Mouse (Mus musculus) neural tube, embryonic 13.5 days (tissue): ENCODE measurements at regions not wholly inside any gene's neighbourhood (a gene's known extent, or its start where the extent isn't known, plus 50 kb on each side); places are given as distances from the start of the nearest gene placed in this dataset.

Experiments
- ATAC-seq: fragments of 200-750 bp; cut with Nextera tagmentation; 2 replicates; pipeline ENCODE4 v1.8.0; 2017; ENCODE audit warnings: low read depth, mild to moderate bottlenecking, moderate TSS enrichment, moderate library complexity
- H3K27ac ChIP-seq: fragments of 300-500 bp; sonication (generic); replicated peaks from 2 replicates; pipeline ENCODE4 v1.5.1; 2015; ENCODE audit warnings: moderate library complexity, mild to moderate bottlenecking, inconsistent platforms
- H3K27me3 ChIP-seq: fragments of 300-500 bp; sonication (generic); 2 replicates; pipeline ENCODE4 v1.6.1; 2015; ENCODE audit warnings: mild to moderate bottlenecking, inconsistent platforms
- H3K36me3 ChIP-seq: fragments of 300-500 bp; sonication (generic); 2 replicates; pipeline ENCODE4 v1.6.1; 2015; ENCODE audit warnings: mild to moderate bottlenecking, inconsistent platforms
- H3K4me1 ChIP-seq: fragments of 300-500 bp; sonication (generic); replicated peaks from 2 replicates; pipeline ENCODE4 v1.6.1; 2015; ENCODE audit warnings: inconsistent platforms
- H3K4me2 ChIP-seq: fragments of 300-500 bp; sonication (generic); 2 replicates; pipeline ENCODE4 v1.6.1; 2015; ENCODE audit warnings: inconsistent platforms, mild to moderate bottlenecking, moderate library complexity
- H3K4me3 ChIP-seq: fragments of 300-500 bp; sonication (generic); 2 replicates; pipeline ENCODE4 v1.5.1; 2015; ENCODE audit warnings: mild to moderate bottlenecking, inconsistent platforms
- H3K9ac ChIP-seq: fragments of 300-500 bp; sonication (generic); 2 replicates; pipeline ENCODE4 v1.6.1; 2015; ENCODE audit warnings: moderate library complexity, mild to moderate bottlenecking, inconsistent platforms
- H3K9me3 ChIP-seq: fragments of 300-500 bp; sonication (generic); 2 replicates; pipeline ENCODE4 v1.6.1; 2016; ENCODE audit warnings: inconsistent platforms
- WGBS: fragments of 180-500 bp; shearing (Covaris S2); methylation state at CpG from one replicate; pipeline ENCODE4 v1.1.7; 2015; 5-methylcytosine and 5-hydroxymethylcytosine counted together

DNA sequence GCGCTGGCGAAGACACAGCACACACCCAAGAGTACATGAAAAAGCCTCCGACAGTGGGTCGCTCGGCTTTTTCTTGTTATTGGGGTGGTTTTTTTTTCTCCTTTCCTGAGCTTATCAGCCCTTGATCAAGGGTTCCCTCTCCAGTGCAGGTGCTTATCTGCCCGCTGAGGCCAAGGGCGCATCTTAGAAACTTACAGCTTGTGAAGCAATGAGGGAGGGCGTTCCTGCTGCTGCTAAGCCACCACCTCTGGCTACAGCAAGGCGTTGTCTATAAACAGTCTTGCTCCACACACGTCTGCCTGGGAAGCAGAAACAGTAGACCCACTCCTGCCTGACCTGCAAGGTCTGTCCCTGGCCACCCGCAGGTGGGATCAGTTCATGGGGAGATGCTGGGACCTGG, 240.9 kb downstream of the 3110018I06Rik start:
- H3K4me2 ChIP-seq: no peak overlapping the region
- H3K9me3 ChIP-seq: no peaks in the 10 kb centered on the region
- no peak overlapping the region for H3K4me3 ChIP-seq
- no peak for ATAC-seq
- H3K36me3 ChIP-seq: no peaks in the 10 kb centered on the region
- WGBS: 91% methylated on average over 11 of the region's 11 CpGs
- no peak overlapping the region for H3K9ac ChIP-seq
- peaks cover 4% of the 10 kb centered on the region for H3K4me1 ChIP-seq
- H3K27ac ChIP-seq: no peak overlapping the region
- H3K27me3 ChIP-seq: no peaks in the 10 kb centered on the region

- no peak overlapping the region for H3K4me3 ChIP-seq
- ATAC-seq: no peak
- no peaks in the 10 kb centered on the region for H3K36me3 ChIP-seq
- 75% methylated on average over 4 of the region's 4 CpGs for WGBS
- no peaks in the 10 kb centered on the region for H3K27me3 ChIP-seq
- no peaks in the 10 kb centered on the region for H3K4me1 ChIP-seq
- H3K27ac ChIP-seq: no peak overlapping the region
- no peaks in the 10 kb centered on the region for H3K9me3 ChIP-seq
- H3K9ac ChIP-seq: no peak overlapping the region
- H3K4me2 ChIP-seq: no peak overlapping the region
Observed at GRCm38 (mm10) chr12:107730940-107731339, 242.5 kb downstream of the 3110018I06Rik start.

- no peak overlapping the region for H3K4me3 ChIP-seq
- no peak overlapping the region for H3K9ac ChIP-seq
- no peak overlapping the region for H3K4me2 ChIP-seq
- H3K27ac ChIP-seq: no peak overlapping the region
- no peaks in the 10 kb centered on the region for H3K4me1 ChIP-seq
- no peak for ATAC-seq
- no peaks in the 10 kb centered on the region for H3K9me3 ChIP-seq
- H3K27me3 ChIP-seq: no peaks in the 10 kb centered on the region
- 91% methylated on average over 6 of the region's 6 CpGs for WGBS
- no peaks in the 10 kb centered on the region for H3K36me3 ChIP-seq
Observed at GRCm38 (mm10) chr12:107734536-107734935, 246.1 kb downstream of the 3110018I06Rik start.

DNA sequence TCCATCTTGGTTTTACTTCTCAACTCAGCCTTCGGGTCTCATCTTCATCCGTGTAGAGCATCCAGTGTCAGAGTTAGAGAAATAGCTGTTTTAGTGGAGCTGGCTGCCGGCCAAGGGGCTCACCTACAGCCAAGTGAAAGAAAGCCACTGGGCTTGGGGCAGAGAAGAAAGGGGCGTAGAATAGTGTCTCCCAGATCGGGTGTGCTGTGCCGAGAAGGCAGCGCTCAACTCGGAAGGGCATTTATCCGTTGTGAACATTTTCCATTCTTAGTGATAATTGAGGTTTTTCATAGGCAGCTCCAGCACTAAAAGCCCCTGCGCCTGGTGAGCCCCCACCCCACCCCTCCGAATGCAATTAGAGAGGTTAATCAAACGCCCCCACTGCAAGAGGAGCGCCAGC, 254.2 kb downstream of the 3110018I06Rik start:
- Histone ChIP-seq H3K9ac (no peak overlapping the region), H3K9me3 (no peaks in the 10 kb centered on the region), H3K27me3 (no peaks in the 10 kb centered on the region), H3K27ac (no peak overlapping the region), H3K4me2 (no peak overlapping the region), H3K36me3 (no peaks in the 10 kb centered on the region), H3K4me1 (no peaks in the 10 kb centered on the region; the same call in 1 of the 2 replicates), H3K4me3 (no peak overlapping the region)
- 63% methylated on average over 13 of the region's 13 CpGs for WGBS
- no peak for ATAC-seq

DNA sequence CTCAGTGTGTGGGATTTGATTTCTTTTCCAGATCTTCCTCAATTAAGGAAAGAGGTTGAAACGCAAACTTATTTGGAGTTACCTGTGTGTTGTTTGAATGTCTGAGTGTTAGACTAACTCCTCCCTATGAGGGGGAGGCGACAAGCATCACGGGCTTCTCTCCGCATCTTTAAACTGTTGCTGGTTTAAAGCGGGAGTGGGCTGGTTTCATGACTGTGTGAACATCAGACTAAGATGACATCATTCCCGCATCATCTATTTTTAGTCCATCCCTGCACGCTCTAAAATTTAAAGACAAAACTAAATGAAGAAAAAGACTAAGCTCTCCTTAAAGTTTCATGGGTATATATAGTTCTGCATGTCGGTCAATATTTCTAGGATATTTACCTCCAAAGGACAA, 256.4 kb downstream of the 3110018I06Rik start:
- ATAC-seq: no peak
- WGBS: 92% methylated on average over 8 of the region's 8 CpGs
- H3K4me3 ChIP-seq: no peak overlapping the region
- H3K4me1 ChIP-seq: no peaks in the 10 kb centered on the region; the same call in 1 of the 2 replicates
- no peaks in the 10 kb centered on the region for H3K27me3 ChIP-seq
- H3K9ac ChIP-seq: no peak overlapping the region
- H3K27ac ChIP-seq: no peak overlapping the region
- no peaks in the 10 kb centered on the region for H3K9me3 ChIP-seq
- no peaks in the 10 kb centered on the region for H3K36me3 ChIP-seq
- no peak overlapping the region for H3K4me2 ChIP-seq

DNA sequence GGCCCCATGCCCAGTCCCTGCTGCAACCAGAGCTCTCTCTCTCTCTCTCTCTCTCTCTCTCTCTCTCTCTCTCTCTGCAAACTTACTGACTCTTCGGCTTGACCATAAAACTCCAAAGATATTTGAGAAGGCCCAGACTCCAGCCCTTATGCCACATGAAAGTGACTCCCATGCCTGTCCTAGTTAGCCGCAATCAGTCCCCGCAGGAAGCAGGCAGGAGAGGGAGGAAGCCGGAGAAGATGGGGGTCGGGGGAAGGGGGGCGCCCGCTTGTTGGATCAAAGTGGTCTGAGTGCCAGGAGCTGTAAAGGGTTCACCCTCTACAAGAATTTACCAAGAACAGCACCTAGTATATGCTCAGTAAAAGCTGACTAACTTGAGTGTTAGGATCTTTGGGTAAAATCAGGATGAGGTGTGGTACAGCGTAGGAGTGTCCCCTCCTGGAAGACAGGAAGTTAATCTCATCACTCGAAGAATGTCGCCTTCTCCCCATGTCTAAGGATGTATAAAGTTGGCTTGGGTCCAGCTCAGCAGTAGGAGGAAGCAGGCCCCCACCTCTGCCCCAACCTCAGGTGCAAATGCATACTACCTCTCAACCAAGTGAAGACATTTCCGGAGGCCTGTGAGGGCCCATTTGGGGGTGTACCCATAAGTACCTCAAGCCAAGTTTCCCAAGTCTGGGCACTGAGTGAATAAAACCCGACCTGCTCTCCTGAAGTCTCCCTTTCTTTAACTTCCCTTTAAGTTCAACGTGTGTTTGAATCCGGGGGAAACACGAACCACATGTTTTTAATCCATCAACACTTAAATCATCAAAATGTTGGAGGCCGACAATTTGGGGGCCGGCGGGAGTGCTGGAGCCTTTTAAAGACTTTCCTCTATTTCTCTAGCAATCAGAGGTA, 254.7 kb downstream of the Bcl11b start:
- Histone ChIP-seq H3K4me2 (no peak overlapping the region), H3K4me3 (no peak overlapping the region), H3K4me1 (0 out of 2 replicates have a peak, but pooled peaks cover 7% of the 10 kb centered on the region), H3K27me3 (no peaks in the 10 kb centered on the region), H3K27ac (no peak overlapping the region), H3K36me3 (no peaks in the 10 kb centered on the region), H3K9me3 (no peaks in the 10 kb centered on the region), H3K9ac (no peak overlapping the region)
- ATAC-seq: no peak
- whole genome bisulfite sequencing: 77% methylated on average over 18 of the region's 18 CpGs

- Histone ChIP-seq H3K27me3 (no peaks in the 10 kb centered on the region), H3K4me1 (0 out of 2 replicates have a peak, but pooled peaks cover 7% of the 10 kb centered on the region), H3K9me3 (no peaks in the 10 kb centered on the region), H3K4me3 (no peak overlapping the region), H3K27ac (no peak overlapping the region), H3K9ac (no peak overlapping the region), H3K36me3 (no peaks in the 10 kb centered on the region), H3K4me2 (no peak overlapping the region)
- no peak for ATAC-seq
- 80% methylated on average over 11 of the region's 11 CpGs for WGBS
Observed at GRCm38 (mm10) chr12:107749381-107750085, 253.9 kb downstream of the Bcl11b start.

DNA sequence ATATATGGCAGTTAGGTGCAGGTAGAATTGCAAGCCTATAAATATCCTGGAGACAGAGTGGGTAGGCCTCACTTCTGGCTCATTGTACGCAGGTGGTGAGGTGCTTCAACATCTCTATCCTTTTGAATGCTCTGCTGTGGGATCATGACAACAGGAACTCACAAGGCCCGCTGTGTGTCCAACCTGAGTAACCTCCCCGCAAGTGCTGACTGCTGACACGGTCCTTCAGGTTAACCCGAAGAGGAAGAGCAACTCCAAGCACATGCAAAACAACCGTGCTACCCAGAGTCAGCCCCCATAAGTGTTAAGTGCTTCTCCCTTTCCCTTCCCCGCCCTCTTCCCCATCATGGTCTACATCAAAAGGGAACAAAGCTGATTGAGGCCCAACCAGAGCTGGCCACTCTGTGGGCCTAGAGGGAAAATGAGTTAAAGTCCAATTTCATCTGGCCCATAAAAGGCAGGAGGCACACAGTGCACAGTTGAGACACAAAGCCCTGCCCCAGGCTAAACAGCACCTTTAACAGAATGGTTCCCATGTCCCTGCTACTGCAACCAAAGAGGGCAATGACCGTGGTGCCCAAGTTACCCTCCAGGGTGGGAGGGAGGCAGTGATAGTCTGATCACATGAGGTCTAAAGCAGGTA, 253.0 kb downstream of the Bcl11b start:
- WGBS: 79% methylated on average over 8 of the region's 8 CpGs
- Histone ChIP-seq H3K9me3 (no peaks in the 10 kb centered on the region), H3K4me2 (no peak overlapping the region), H3K9ac (no peak overlapping the region), H3K4me3 (no peak overlapping the region), H3K27ac (no peak overlapping the region), H3K4me1 (0 out of 2 replicates have a peak, but pooled peaks cover 7% of the 10 kb centered on the region), H3K36me3 (no peaks in the 10 kb centered on the region), H3K27me3 (no peaks in the 10 kb centered on the region)
- no peak for ATAC-seq

- no peak overlapping the region for H3K4me3 ChIP-seq
- H3K36me3 ChIP-seq: no peaks in the 10 kb centered on the region
- H3K27ac ChIP-seq: no peak overlapping the region
- ATAC-seq: no peak
- peaks cover 16% of the 10 kb centered on the region for H3K4me1 ChIP-seq
- H3K9me3 ChIP-seq: no peaks in the 10 kb centered on the region
- H3K9ac ChIP-seq: no peak overlapping the region
- no peak overlapping the region for H3K4me2 ChIP-seq
- WGBS: 73% methylated on average over 7 of the region's 7 CpGs
- no peaks in the 10 kb centered on the region; the same call in 1 of the 2 replicates for H3K27me3 ChIP-seq
Observed at GRCm38 (mm10) chr12:107752126-107752525, 251.3 kb downstream of the Bcl11b start.

DNA sequence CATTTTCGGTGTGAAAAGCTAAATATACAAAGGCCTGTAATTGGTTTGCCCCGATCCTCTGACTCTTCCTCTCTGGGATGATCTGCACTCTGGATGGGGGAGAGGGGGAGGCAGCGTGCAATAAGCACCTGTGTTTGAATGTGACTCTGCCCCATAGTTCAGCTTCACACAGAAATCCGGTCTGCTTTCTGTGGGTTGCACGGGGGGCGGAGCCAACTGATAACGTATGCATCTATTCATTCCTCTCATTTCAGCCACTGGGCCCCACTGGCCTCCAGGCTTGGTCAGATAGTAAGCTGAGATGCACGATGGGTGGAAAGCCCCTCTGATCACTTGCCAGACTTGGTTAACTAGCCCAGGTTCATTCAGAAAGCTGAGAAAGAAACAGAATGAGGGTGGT, 250.8 kb downstream of the Bcl11b start:
- WGBS: 49% methylated on average over 8 of the region's 8 CpGs
- no peaks in the 10 kb centered on the region for H3K36me3 ChIP-seq
- no peaks in the 10 kb centered on the region; the same call in 1 of the 2 replicates for H3K27me3 ChIP-seq
- H3K4me3 ChIP-seq: no peak overlapping the region
- ATAC-seq: no peak
- peaks cover 20% of the 10 kb centered on the region for H3K4me1 ChIP-seq
- H3K9me3 ChIP-seq: no peaks in the 10 kb centered on the region
- no peak overlapping the region for H3K27ac ChIP-seq
- no peak overlapping the region for H3K9ac ChIP-seq
- no peak overlapping the region for H3K4me2 ChIP-seq

- Histone ChIP-seq H3K27ac (no peak overlapping the region), H3K4me2 (no peak overlapping the region), H3K4me1 (peaks cover 25% of the 10 kb centered on the region), H3K27me3 (no peaks in the 10 kb centered on the region; the same call in 1 of the 2 replicates), H3K36me3 (no peaks in the 10 kb centered on the region), H3K9me3 (no peaks in the 10 kb centered on the region), H3K9ac (no peak overlapping the region), H3K4me3 (no peak overlapping the region)
- no peak for ATAC-seq
- WGBS: 59% methylated on average over 8 of the region's 8 CpGs
Observed at GRCm38 (mm10) chr12:107753022-107753421, 250.4 kb downstream of the Bcl11b start.

DNA sequence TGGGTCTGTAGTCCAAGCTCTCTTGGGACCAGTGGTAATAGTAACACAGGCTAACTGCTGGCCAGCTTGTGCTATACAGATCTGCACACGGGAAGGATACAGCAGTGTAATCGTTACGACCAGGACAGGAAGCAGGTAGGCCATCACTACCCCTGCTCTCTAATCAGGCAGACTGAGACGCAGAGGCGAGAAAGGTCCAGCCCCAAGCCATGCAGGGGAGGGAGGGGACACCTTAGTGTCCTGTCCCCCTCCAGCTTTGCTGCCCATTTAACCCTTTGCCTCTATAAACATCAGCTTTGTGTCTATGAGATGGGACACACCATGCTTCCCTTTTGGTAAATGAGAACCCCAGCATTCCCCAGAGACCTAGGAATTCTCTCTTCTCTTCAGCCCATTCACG, 249.9 kb downstream of the Bcl11b start:
- no peaks in the 10 kb centered on the region; the same call in 1 of the 2 replicates for H3K27me3 ChIP-seq
- H3K9me3 ChIP-seq: no peaks in the 10 kb centered on the region
- no peak overlapping the region for H3K9ac ChIP-seq
- no peaks in the 10 kb centered on the region for H3K36me3 ChIP-seq
- H3K27ac ChIP-seq: no peak overlapping the region
- H3K4me1 ChIP-seq: peaks cover 30% of the 10 kb centered on the region
- ATAC-seq: no peak
- no peak overlapping the region for H3K4me3 ChIP-seq
- H3K4me2 ChIP-seq: no peak overlapping the region
- 69% methylated on average over 6 of the region's 6 CpGs for WGBS
